Mouse (Mus musculus): Measurements from ENCODE around the gene Ppara. TPM values are rescaled to one million over a fixed set of nuclear protein-coding genes. Genes with fewer than 3 reads are reported as not detected.

Ppara gene
- polyA plus RNA-seq, 1 experiment from 2014 or later: 20.3 TPM

DNA sequence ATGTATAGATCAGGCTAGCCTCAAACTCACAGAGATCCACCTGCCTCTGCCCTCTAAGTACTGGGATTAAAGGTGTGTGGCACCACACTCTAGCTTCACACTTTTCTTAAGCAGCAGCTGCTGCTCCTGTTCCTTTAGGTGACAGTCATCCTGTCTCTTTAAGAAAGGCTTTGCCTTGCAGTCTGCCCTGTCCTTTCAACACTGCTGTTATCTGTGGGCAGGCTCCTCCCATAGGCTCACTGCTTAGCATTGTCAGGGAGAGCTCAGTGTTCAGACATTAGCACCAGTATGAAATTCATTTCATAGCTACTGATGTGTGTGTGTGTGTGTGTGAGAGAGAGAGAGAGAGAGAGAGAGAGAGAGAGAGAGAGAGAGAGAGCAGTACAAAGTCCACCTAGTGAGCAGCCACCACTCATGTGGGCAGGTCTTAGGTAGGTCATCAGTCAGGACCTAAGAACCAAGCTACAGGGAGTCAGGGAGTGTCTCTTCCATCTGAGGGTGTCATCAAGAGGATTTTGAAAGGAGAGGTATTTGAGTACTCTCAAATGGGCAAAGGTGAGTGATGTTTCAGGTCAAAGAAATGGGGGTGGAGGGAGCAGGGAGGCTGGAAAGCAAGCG, 19.4 kb downstream of the Ppara start:
- ATAC-seq (replicated peaks; ENCODE audit: extremely low read depth, insufficient read depth, low FRiP score): peak; percentile 81
- Histone ChIP-seq H3K4me2 (ENCODE audit: low read depth, low read length) (no peak overlapping the region), H3K36me3 (ENCODE audit: control insufficient read depth, insufficient read depth) (no peaks in the 10 kb centered on the region), H3K4me1 (ENCODE audit: control insufficient read depth, insufficient read depth, low read length) (peaks cover 13% of the 10 kb centered on the region), H3K27ac (ENCODE audit: low read length) (no peak overlapping the region), H3K27me3 (ENCODE audit: control insufficient read depth, insufficient read depth, low read length) (no peaks in the 10 kb centered on the region), H3K9me3 (replicated peaks; ENCODE audit: control insufficient read depth, low read length) (peaks cover 4% of the 10 kb centered on the region), H3K4me3 (ENCODE audit: low read length) (no peak overlapping the region), H3K9ac (ENCODE audit: low read length) (no peak overlapping the region)
- WGBS: 86% methylated on average over 1 of the region's 1 CpGs

DNA sequence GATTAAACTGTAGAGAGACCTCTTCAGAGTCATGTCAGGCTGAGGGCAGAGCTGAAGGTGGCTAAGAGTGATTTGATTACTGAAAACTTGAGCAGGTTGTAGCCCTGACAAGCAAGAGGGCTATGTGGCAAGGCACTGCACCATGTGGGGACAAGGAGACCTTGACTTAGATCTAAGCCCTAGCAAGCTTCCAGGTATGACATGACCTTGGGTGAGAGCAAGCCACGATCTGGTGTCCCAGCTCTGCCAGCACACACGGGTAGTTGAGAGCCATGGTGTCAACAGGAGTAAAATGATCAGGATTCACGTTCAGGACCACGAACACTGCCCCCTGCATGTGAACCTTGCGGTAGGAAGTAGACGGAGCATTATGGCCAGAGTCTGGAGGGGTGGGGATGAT, 20.4 kb downstream of the Ppara start:
- no peaks in the 10 kb centered on the region for H3K36me3 ChIP-seq (ENCODE audit: control insufficient read depth, insufficient read depth)
- peaks cover 13% of the 10 kb centered on the region for H3K4me1 ChIP-seq (ENCODE audit: control insufficient read depth, insufficient read depth, low read length)
- peaks cover 4% of the 10 kb centered on the region for H3K9me3 ChIP-seq (replicated peaks; ENCODE audit: control insufficient read depth, low read length)
- WGBS: 61% methylated on average over 6 of the region's 6 CpGs
- H3K27ac ChIP-seq (ENCODE audit: low read length): no peak overlapping the region
- no peaks in the 10 kb centered on the region for H3K27me3 ChIP-seq (ENCODE audit: control insufficient read depth, insufficient read depth, low read length)
- H3K4me3 ChIP-seq (ENCODE audit: low read length): no peak overlapping the region
- ATAC-seq (replicated peaks; ENCODE audit: extremely low read depth, insufficient read depth, low FRiP score): no peak
- H3K9ac ChIP-seq (ENCODE audit: low read length): no peak overlapping the region
- H3K4me2 ChIP-seq (ENCODE audit: low read depth, low read length): no peak overlapping the region

DNA sequence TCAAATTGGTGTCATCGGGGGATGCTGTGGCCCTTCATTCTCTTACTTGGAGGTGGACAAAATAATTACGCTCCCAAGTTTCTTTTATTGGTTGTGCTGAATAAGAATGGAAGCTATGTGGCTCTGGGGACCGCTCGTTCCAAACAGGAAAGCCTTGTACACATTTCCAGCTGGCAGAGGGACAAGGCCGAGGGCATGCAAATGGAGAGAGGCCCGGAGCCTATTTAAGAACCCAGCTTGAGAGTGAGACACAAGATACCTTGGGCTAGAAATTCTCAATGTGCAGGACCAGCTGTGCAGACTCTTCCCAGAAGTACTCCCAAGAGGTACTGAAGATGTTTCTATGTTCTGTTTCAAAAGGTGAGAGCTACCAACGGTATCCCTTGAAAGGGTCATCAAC, 21.8 kb downstream of the Ppara start:
- Histone ChIP-seq H3K27ac (ENCODE audit: low read length) (peak overlapping the region; percentile 58), H3K9me3 (replicated peaks; ENCODE audit: control insufficient read depth, low read length) (peaks cover 4% of the 10 kb centered on the region), H3K27me3 (ENCODE audit: control insufficient read depth, insufficient read depth, low read length) (no peaks in the 10 kb centered on the region), H3K4me1 (ENCODE audit: control insufficient read depth, insufficient read depth, low read length) (peaks cover 13% of the 10 kb centered on the region), H3K9ac (ENCODE audit: low read length) (no peak overlapping the region), H3K4me3 (ENCODE audit: low read length) (no peak overlapping the region), H3K36me3 (ENCODE audit: control insufficient read depth, insufficient read depth) (no peaks in the 10 kb centered on the region), H3K4me2 (ENCODE audit: low read depth, low read length) (no peak overlapping the region)
- no peak for ATAC-seq (replicated peaks; ENCODE audit: extremely low read depth, insufficient read depth, low FRiP score)
- WGBS: 73% methylated on average over 7 of the region's 7 CpGs

DNA sequence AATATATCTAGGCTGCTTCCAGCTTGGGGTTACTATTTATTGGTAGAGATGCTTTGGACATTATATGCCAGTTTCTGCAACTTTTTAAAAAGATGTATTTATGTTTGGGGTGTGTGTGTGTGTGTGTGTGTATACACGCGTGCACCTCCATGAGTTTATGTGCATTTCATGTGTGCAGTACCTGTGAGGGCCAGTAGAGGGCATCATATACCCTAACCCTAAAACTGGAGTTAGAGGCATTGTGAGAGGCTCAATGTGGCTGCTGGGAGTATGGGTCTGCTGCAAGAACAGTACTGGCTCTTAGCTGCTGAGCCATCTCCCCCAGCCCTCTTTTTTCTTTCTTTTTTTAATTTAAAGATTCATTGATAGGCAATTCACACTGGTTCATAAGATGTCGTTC, 23.0 kb downstream of the Ppara start:
- Histone ChIP-seq H3K4me1 (ENCODE audit: control insufficient read depth, insufficient read depth, low read length) (peaks cover 16% of the 10 kb centered on the region), H3K27me3 (ENCODE audit: control insufficient read depth, insufficient read depth, low read length) (no peaks in the 10 kb centered on the region), H3K27ac (ENCODE audit: low read length) (no peak overlapping the region), H3K4me2 (ENCODE audit: low read depth, low read length) (no peak overlapping the region), H3K9ac (ENCODE audit: low read length) (no peak overlapping the region), H3K9me3 (replicated peaks; ENCODE audit: control insufficient read depth, low read length) (peaks cover 4% of the 10 kb centered on the region), H3K36me3 (ENCODE audit: control insufficient read depth, insufficient read depth) (no peaks in the 10 kb centered on the region), H3K4me3 (ENCODE audit: low read length) (no peak overlapping the region)
- WGBS: 96% methylated on average over 3 of the region's 3 CpGs
- no peak for ATAC-seq (replicated peaks; ENCODE audit: extremely low read depth, insufficient read depth, low FRiP score)

DNA sequence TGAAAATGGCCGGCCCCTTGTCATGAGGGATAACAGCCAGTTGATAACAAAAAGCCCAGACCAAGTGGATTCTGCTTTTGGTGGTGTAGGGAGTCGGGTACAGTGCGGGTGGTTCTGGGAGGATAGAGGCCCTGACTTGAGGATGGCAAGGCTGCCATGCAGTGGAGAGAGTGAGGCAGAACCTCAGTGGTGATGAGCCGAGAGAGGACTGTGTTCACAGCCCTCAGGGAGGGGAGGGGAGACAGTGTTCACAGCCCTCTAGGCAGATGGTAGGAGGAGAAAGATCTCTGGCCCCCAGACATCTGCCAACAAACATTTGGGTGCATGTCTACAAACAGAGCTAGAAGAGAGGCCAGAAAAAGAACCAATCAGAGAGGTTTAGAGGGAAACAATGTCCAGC, 28.0 kb downstream of the Ppara start:
- Histone ChIP-seq H3K4me2 (ENCODE audit: low read depth, low read length) (no peak overlapping the region), H3K9me3 (replicated peaks; ENCODE audit: control insufficient read depth, low read length) (peaks cover 7% of the 10 kb centered on the region), H3K4me3 (ENCODE audit: low read length) (no peak overlapping the region), H3K27ac (ENCODE audit: low read length) (no peak overlapping the region), H3K27me3 (ENCODE audit: control insufficient read depth, insufficient read depth, low read length) (no peaks in the 10 kb centered on the region), H3K4me1 (ENCODE audit: control insufficient read depth, insufficient read depth, low read length) (peaks cover 4% of the 10 kb centered on the region; the same call in 1 of the 2 replicates), H3K36me3 (ENCODE audit: control insufficient read depth, insufficient read depth) (peaks cover 3% of the 10 kb centered on the region; the same call in 1 of the 2 replicates), H3K9ac (ENCODE audit: low read length) (no peak overlapping the region)
- WGBS: 39% methylated on average over 4 of the region's 4 CpGs
- no peak for ATAC-seq (replicated peaks; ENCODE audit: extremely low read depth, insufficient read depth, low FRiP score)

DNA sequence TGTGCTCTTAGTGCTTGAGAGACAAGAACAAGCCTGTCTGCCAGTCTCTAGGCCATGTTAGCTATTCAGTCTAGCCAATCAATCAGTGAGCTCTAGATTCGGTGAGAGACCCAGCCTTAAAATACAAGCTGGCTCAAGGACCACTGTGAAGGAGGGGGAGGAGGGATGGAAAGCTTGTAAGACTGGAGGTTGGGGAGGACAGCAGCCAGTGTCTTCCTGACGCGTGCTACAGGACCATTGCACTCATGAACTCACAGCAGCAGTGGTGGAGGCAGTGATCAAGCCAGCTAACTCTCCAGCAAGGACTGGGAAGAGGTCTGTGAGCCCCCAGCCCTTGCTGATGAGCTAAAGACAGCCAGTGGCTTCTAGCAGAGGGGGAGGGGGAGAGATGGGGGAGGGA, 30.2 kb downstream of the Ppara start:
- no peak for ATAC-seq (replicated peaks; ENCODE audit: extremely low read depth, insufficient read depth, low FRiP score)
- no peak overlapping the region for H3K4me2 ChIP-seq (ENCODE audit: low read depth, low read length)
- H3K27ac ChIP-seq (ENCODE audit: low read length): no peak overlapping the region
- no peak overlapping the region for H3K9ac ChIP-seq (ENCODE audit: low read length)
- WGBS: 38% methylated on average over 3 of the region's 3 CpGs
- peaks cover 4% of the 10 kb centered on the region; the same call in 1 of the 2 replicates for H3K4me1 ChIP-seq (ENCODE audit: control insufficient read depth, insufficient read depth, low read length)
- H3K4me3 ChIP-seq (ENCODE audit: low read length): no peak overlapping the region
- peaks cover 3% of the 10 kb centered on the region; the same call in 1 of the 2 replicates for H3K36me3 ChIP-seq (ENCODE audit: control insufficient read depth, insufficient read depth)
- no peaks in the 10 kb centered on the region for H3K27me3 ChIP-seq (ENCODE audit: control insufficient read depth, insufficient read depth, low read length)
- peaks cover 3% of the 10 kb centered on the region for H3K9me3 ChIP-seq (replicated peaks; ENCODE audit: control insufficient read depth, low read length)

DNA sequence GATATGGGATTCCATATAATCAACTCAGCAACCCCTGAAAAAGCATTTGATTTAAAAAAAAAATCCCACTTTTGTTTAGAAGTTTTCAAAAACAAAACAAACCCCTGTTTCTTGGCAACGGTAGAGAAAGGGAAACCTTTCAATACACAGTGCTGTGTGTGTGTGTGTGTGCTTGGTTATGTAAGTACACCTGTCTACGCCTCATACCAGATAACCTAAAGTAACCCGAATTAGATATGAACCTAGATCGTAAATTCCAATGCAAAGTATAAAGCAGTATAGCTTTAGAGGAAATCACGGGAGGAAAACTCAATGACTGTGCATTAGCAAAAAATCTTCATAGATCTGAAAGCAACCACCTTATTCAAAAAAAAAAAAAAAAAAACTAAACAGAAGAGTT, 31.9 kb downstream of the Ppara start:
- peaks cover 3% of the 10 kb centered on the region for H3K9me3 ChIP-seq (replicated peaks; ENCODE audit: control insufficient read depth, low read length)
- peaks cover 3% of the 10 kb centered on the region; the same call in 1 of the 2 replicates for H3K36me3 ChIP-seq (ENCODE audit: control insufficient read depth, insufficient read depth)
- ATAC-seq (replicated peaks; ENCODE audit: extremely low read depth, insufficient read depth, low FRiP score): no peak
- no peak overlapping the region for H3K9ac ChIP-seq (ENCODE audit: low read length)
- H3K4me1 ChIP-seq (ENCODE audit: control insufficient read depth, insufficient read depth, low read length): peaks cover 4% of the 10 kb centered on the region; the same call in 1 of the 2 replicates
- no peak overlapping the region for H3K4me2 ChIP-seq (ENCODE audit: low read depth, low read length)
- 87% methylated on average over 5 of the region's 5 CpGs for WGBS
- no peak overlapping the region for H3K27ac ChIP-seq (ENCODE audit: low read length)
- H3K27me3 ChIP-seq (ENCODE audit: control insufficient read depth, insufficient read depth, low read length): no peaks in the 10 kb centered on the region
- no peak overlapping the region for H3K4me3 ChIP-seq (ENCODE audit: low read length)

DNA sequence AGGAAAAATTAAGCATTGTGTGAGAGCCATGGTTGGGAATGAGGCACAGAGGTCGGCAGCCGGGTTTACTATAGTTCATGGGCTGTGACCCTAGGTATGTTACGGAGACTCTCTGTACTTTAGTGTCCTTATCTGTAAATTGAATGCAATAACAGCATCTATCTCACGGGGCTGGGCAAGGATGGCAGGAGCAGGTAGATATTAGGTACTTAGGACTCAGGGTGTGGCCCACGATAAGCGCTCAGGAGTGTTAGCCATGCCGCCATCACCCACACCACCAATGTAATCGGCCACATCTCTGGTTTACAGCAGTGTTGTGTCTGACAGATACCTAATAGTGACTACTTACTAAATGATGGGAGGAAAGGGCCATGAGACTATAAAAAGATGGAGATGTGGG, 34.2 kb downstream of the Ppara start:
- H3K4me1 ChIP-seq (ENCODE audit: control insufficient read depth, insufficient read depth, low read length): no peaks in the 10 kb centered on the region
- no peak for ATAC-seq (replicated peaks; ENCODE audit: extremely low read depth, insufficient read depth, low FRiP score)
- no peaks in the 10 kb centered on the region for H3K27me3 ChIP-seq (ENCODE audit: control insufficient read depth, insufficient read depth, low read length)
- no peak overlapping the region for H3K4me2 ChIP-seq (ENCODE audit: low read depth, low read length)
- H3K9ac ChIP-seq (ENCODE audit: low read length): no peak overlapping the region
- no peak overlapping the region for H3K27ac ChIP-seq (ENCODE audit: low read length)
- 87% methylated on average over 8 of the region's 8 CpGs for WGBS
- no peak overlapping the region for H3K4me3 ChIP-seq (ENCODE audit: low read length)
- peaks cover 3% of the 10 kb centered on the region for H3K9me3 ChIP-seq (replicated peaks; ENCODE audit: control insufficient read depth, low read length)
- H3K36me3 ChIP-seq (ENCODE audit: control insufficient read depth, insufficient read depth): peaks cover 3% of the 10 kb centered on the region; the same call in 1 of the 2 replicates

DNA sequence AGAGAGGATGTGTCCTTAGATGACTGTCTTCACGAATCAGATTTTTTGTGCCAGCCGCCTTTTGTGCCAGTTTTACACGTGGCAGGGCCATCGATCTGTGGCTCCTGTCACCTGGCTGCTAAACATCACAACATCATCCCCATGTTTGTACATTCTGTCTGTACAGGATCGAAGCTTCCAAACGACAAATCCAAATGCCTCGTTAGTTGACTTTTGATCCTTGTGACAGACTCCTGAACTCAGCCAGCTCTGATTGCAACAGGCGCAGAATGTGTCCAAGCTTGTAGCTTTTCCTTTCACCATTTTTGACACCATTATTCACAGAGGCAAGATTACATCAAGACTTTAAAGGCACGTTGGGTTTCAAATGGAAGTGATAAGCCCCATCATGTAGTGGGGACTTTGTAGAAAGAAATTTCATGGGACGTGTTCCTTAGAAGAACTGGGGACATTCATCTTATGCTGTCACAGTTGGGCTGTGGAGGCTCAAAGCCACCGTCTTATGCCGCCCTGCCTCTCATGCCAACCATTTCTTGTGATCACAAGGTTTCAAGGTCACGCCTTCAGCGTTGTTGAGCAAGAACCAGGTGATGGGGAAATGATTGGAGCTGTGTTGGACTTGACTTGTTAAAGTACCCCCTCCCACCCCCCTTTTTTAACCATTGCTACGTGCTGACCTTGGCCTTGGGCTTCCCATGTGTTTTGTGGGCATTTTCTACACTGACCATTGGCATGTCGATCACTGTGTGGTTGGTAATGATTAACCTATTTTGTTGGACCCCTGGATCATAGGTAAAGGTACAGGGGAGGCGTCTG, 36.7 kb downstream of the Ppara start:
- Histone ChIP-seq H3K27me3 (ENCODE audit: control insufficient read depth, insufficient read depth, low read length) (no peaks in the 10 kb centered on the region), H3K9me3 (replicated peaks; ENCODE audit: control insufficient read depth, low read length) (no peaks in the 10 kb centered on the region), H3K4me3 (ENCODE audit: low read length) (no peak overlapping the region), H3K9ac (ENCODE audit: low read length) (no peak overlapping the region), H3K4me2 (ENCODE audit: low read depth, low read length) (no peak overlapping the region), H3K36me3 (ENCODE audit: control insufficient read depth, insufficient read depth) (no peaks in the 10 kb centered on the region), H3K27ac (ENCODE audit: low read length) (no peak overlapping the region), H3K4me1 (ENCODE audit: control insufficient read depth, insufficient read depth, low read length) (no peaks in the 10 kb centered on the region)
- no peak for ATAC-seq (replicated peaks; ENCODE audit: extremely low read depth, insufficient read depth, low FRiP score)
- 80% methylated on average over 17 of the region's 17 CpGs for WGBS

Data from heart, embryonic 16.5 days (tissue).